Mouse (Mus musculus) heart, postnatal 25 days (tissue): ENCODE results near the gene Nt5c1a. TPM values are rescaled to one million over a fixed set of nuclear protein-coding genes. Genes with fewer than 3 reads are reported as not detected.
A peak's percentile ranks its signal among the peaks of the same experiment; 100 is the strongest.

Source experiments
- DNase-seq: peaks from one replicate; pipeline ENCODE4 v3.0.0; 2022; ENCODE audit warnings: low spot score
- intact Hi-C: fragments of 180-260 bp; cut with DNase I; formaldehyde crosslinking; loops from one replicate; pipeline ENCODE4 v1.15.1; 2025
- total RNA-seq, 2 experiments: library from RNA; stranded (reverse); gene quantifications; 2 replicates each; pipeline ENCODE4 v1.2.3; 2021

Gene Nt5c1a
- total RNA-seq, 2 experiments from 2014 or later: 51.3 to 56.6 TPM

GRCm38 (mm10) chr4:123207337-123207736 is 6.0 kb downstream of the Nt5c1a start:
- intact Hi-C loops: no loop called here
- DNase-seq: no peak

GRCm38 (mm10) chr4:123210996-123211395 is 9.7 kb downstream of the Nt5c1a start:
- no peak for DNase-seq
- intact Hi-C loops: no loop called here

GRCm38 (mm10) chr4:123211453-123211852 is 10.1 kb downstream of the Nt5c1a start:
- no peak for DNase-seq
- intact Hi-C loops: no loop called here

GRCm38 (mm10) chr4:123212330-123212729 is 11.0 kb downstream of the Nt5c1a start:
- intact Hi-C loops: no loop called here
- DNase-seq: no peak

GRCm38 (mm10) chr4:123213975-123214374 is 12.7 kb downstream of the Nt5c1a start:
- intact Hi-C loops: no loop called here
- no peak for DNase-seq

GRCm38 (mm10) chr4:123215367-123215766 is 14.1 kb downstream of the Nt5c1a start:
- intact Hi-C loops: loop anchor here (5.0 kb wide), 1 partner anchor 58 kb away; no protein-coding TSS in a partner anchor
- no peak for DNase-seq

- no peak for DNase-seq
- intact Hi-C loops: loop anchor here (5.0 kb wide), 1 partner anchor 59 kb away; no protein-coding TSS in a partner anchor
Observed at GRCm38 (mm10) chr4:123216782-123217181, 15.5 kb downstream of the Nt5c1a start.

- intact Hi-C loops: loop anchor here (1.0 to 5.0 kb wide), 2 partner anchors 34 to 63 kb away; no protein-coding TSS in a partner anchor
- no peak for DNase-seq
Observed at GRCm38 (mm10) chr4:123219720-123220357, 18.5 kb downstream of the Nt5c1a start.

- intact Hi-C loops: no loop called here
- DNase-seq: no peak
Observed at GRCm38 (mm10) chr4:123220637-123221036, 19.3 kb downstream of the Nt5c1a start.

GRCm38 (mm10) chr4:123223309-123223708 is 22.0 kb downstream of the Nt5c1a start:
- DNase-seq: no peak
- intact Hi-C loops: no loop called here

- peak; percentile 69 for DNase-seq
- intact Hi-C loops: no loop called here
Observed at GRCm38 (mm10) chr4:123225718-123226403, 24.6 kb downstream of the Nt5c1a start.

GRCm38 (mm10) chr4:123227707-123228106 is 26.4 kb downstream of the Nt5c1a start:
- peak; percentile 79 for DNase-seq
- intact Hi-C loops: no loop called here

GRCm38 (mm10) chr4:123228270-123228669 is 27.0 kb downstream of the Nt5c1a start:
- intact Hi-C loops: no loop called here
- peak; percentile 80 for DNase-seq

GRCm38 (mm10) chr4:123229166-123229565 is 27.9 kb downstream of the Nt5c1a start:
- intact Hi-C loops: no loop called here
- DNase-seq: peak; percentile 60

GRCm38 (mm10) chr4:123232841-123233240 is 31.5 kb downstream of the Nt5c1a start:
- no peak for DNase-seq
- intact Hi-C loops: no loop called here

- intact Hi-C loops: no loop called here
- peak; percentile 74 for DNase-seq
Observed at GRCm38 (mm10) chr4:123233492-123234084, 32.3 kb downstream of the Nt5c1a start, which contains the start of gene Heyl. TSS of gene Heyl (plus strand) at chr4:123233556.

- no peak for DNase-seq
- intact Hi-C loops: no loop called here
Observed at GRCm38 (mm10) chr4:123235835-123236430, 34.6 kb downstream of the Nt5c1a start.

GRCm38 (mm10) chr4:123236431-123237031 is 35.2 kb downstream of the Nt5c1a start:
- no peak for DNase-seq
- intact Hi-C loops: no loop called here

GRCm38 (mm10) chr4:123237386-123238266 is 36.3 kb downstream of the Nt5c1a start:
- intact Hi-C loops: no loop called here
- peak; percentile 66 for DNase-seq
